22 mouse cellular contexts compared by ENCODE assay signal in the genomic region with DNA sequence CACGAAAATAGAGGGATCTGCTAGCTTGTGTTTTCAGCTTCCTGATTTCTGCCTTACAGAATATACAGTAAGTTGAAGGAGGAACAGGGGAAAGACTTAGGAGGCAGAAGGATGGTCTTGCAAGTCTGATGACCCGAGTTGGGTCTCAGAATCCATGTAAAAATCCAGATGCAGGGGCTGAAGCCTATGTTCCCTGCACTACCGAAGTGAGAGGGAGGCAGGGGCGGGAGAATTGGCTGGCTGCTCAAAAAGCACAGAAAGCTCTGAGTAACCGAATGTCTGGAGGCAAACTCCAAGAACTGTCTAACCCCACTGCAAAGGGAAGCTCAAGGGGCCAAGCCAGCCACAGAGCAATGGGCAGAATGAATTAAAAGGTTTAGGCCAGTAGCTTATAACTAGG. TPM values are rescaled to one million over a fixed set of nuclear protein-coding genes. Genes with fewer than 3 reads are reported as not detected.
A peak's percentile ranks its signal among the peaks of the same experiment; 100 is the strongest.
DNase-seq lines count a peak whose midpoint lies in the region; ATAC-seq and TF ChIP-seq lines count a peak whose summit lies in the region.
"Had no signal": no experiment of that assay in that cellular context is flagged by ENCODE, and none has a peak within 500 bp of the region (broad histone marks: within the 10 kb centered on the region; RNA-seq: fewer than 3 reads in every experiment).

No protein-coding gene starts in this region.

- no peak for TF ChIP-seq CTCF in layer of hippocampus, adult 2 months (conservative IDR thresholded peaks at IDR 0.05)

- DNase-seq in frontal cortex, postnatal 25 days (ENCODE audit: low spot score in 2 of 2): no peak
- DNase-seq in layer of hippocampus, adult 2 months (ENCODE audit: low spot score in 2 of 2): no peak
- DNase-seq in layer of hippocampus, postnatal 36 days: no peak
- DNase-seq in right cerebral cortex, adult 18-20 months: peak; percentile 57
- no peak for DNase-seq in right cerebral cortex, postnatal 14 days
- DNase-seq in limb, embryonic 10.5 days (ENCODE audit: low spot score): no peak
- DNase-seq in cerebellum, postnatal 14 days: no peak
- DNase-seq: adrenal gland, adult 8-10 months; adrenal gland, postnatal 36 days; B cell, adult 2 months; cerebellum, adult 11 months; cerebellum, adult 8-10 months; cerebellum, postnatal 25 days; gastrocnemius, postnatal 14 days had no signal

- no peaks in the 10 kb centered on the region for H3K36me3 ChIP-seq in limb, embryonic 10.5 days
- H3K36me3 ChIP-seq: embryonic facial prominence, embryonic 13.5 days; forebrain, embryonic 12.5 days; G1E; heart, embryonic 12.5 days; hindbrain, embryonic 15.5 days had no signal

- H3K27ac ChIP-seq in layer of hippocampus, adult 2 months: peak overlapping the region; percentile 71
- H3K27ac ChIP-seq in limb, embryonic 10.5 days: peak overlapping the region; percentile 77
- H3K27ac ChIP-seq: embryonic facial prominence, embryonic 13.5 days; forebrain, embryonic 12.5 days; hindbrain, embryonic 15.5 days had no signal

- H3K27me3 ChIP-seq in limb, embryonic 10.5 days (ENCODE audit: low read depth, poor library complexity, severe bottlenecking): peaks cover 11% of the 10 kb centered on the region; the same call in 1 of the 2 replicates
- H3K27me3 ChIP-seq: forebrain, embryonic 12.5 days; heart, embryonic 12.5 days had no signal

- peak; percentile 67 for ATAC-seq in frontal cortex, adult (ENCODE audit: low TSS enrichment)
- ATAC-seq: CD4-positive, CD25-positive, alpha-beta regulatory T cell, adult 4 months; forebrain, embryonic 16.5 days had no signal

- peaks cover 53% of the 10 kb centered on the region for H3K4me1 ChIP-seq in limb, embryonic 10.5 days

- H3K9me3 ChIP-seq in limb, embryonic 10.5 days (replicated peaks): no peaks in the 10 kb centered on the region
- H3K9me3 ChIP-seq: embryonic facial prominence, embryonic 13.5 days; forebrain, embryonic 12.5 days; heart, embryonic 12.5 days; hindbrain, embryonic 15.5 days had no signal

- WGBS in limb, embryonic 10.5 days: 85% methylated on average over 5 of the region's 5 CpGs

- no peak overlapping the region for H3K4me3 ChIP-seq in layer of hippocampus, adult 2 months
- no peak overlapping the region for H3K4me3 ChIP-seq in limb, embryonic 10.5 days
- H3K4me3 ChIP-seq: embryonic facial prominence, embryonic 13.5 days; forebrain, embryonic 12.5 days; heart, embryonic 12.5 days; hindbrain, embryonic 15.5 days had no signal

RNA-seq across cellular contexts. Expression of gene Wipf3, which starts 41.7 kb away (rescaled TPM):
- total RNA-seq in layer of hippocampus, adult 2 months (2021): 100 to 1,000 TPM; 399 to 401 TPM
- 100 to 1,000 TPM; 339 to 403 TPM for total RNA-seq in layer of hippocampus, postnatal 36 days (2021)
- polyA plus RNA-seq in limb, embryonic 10.5 days (2016; fragmentation: Nextera tagmentation; extraction: Ambion mirVana): 0.68 and 1.0 TPM in 2 replicates
- polyA plus RNA-seq: CD4-positive, CD25-positive, alpha-beta regulatory T cell, adult 4 months; G1E had no signal
